8 mouse cellular contexts compared by ENCODE assay signal in the genomic region with DNA sequence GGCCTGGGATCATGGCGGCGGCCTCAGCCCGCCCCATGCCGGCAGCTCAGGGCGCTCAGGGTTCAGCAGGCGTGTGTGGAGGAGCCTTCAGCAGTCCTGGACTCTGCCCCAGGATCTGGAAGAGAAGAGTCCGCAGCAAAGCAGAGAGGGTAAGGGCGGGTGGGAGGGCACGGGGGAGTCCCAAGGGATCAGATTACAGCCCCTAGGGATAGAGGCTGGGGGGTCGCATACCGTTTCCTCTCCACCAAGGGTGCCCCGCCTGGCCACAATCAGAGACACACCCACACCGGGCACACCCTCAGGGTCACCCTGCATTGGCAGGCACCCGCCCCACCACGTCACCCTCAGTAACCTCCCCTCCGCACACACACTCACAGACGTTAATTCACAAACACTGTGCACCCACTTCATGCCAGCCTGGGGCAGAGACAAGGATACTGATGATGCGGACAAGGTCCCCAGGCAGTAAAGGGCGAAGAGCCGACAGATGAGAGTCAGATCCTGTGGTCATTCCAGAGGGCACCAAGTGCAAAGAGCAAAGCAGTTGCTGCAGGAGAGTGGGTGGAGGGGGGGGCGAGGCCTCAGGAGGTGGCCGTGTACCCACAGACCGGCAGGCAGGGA. TPM values are rescaled to one million over a fixed set of nuclear protein-coding genes. Genes with fewer than 3 reads are reported as not detected.
DNase-seq lines count a peak whose midpoint lies in the region; ATAC-seq lines count a peak whose summit lies in the region.

No protein-coding gene starts in this region.

- H3K9ac ChIP-seq in hindbrain, embryonic 16.5 days (ENCODE audit: low read depth, low read length), result no peak overlapping the region
- H3K9ac ChIP-seq in forebrain, embryonic 13.5 days, result peak overlapping the region; percentile 37; the same call in 1 of the 2 replicates
- peak overlapping the region; percentile 51; the same call in 1 of the 2 replicates for H3K9ac ChIP-seq in kidney, embryonic 14.5 days (ENCODE audit: low read depth, low read length)
- no peak overlapping the region for H3K9ac ChIP-seq in midbrain, embryonic 14.5 days (replicated peaks; ENCODE audit: low read length)

- ATAC-seq in hindbrain, embryonic 16.5 days, result no peak
- ATAC-seq in forebrain, embryonic 13.5 days, result no peak
- peak; percentile 51 for ATAC-seq in kidney, embryonic 14.5 days (ENCODE audit: low FRiP score, low TSS enrichment)
- no peak for ATAC-seq in midbrain, embryonic 14.5 days (ENCODE audit: low FRiP score, low TSS enrichment)
- ATAC-seq in frontal cortex, adult (ENCODE audit: low TSS enrichment), result no peak

- H3K27ac ChIP-seq in hindbrain, embryonic 10.5 days, result peak overlapping the region; percentile 82
- no peak overlapping the region for H3K27ac ChIP-seq in hindbrain, embryonic 16.5 days (ENCODE audit: low read depth, low read length)
- no peak overlapping the region for H3K27ac ChIP-seq in forebrain, embryonic 13.5 days
- peak overlapping the region; percentile 80 for H3K27ac ChIP-seq in kidney, embryonic 14.5 days (ENCODE audit: low read depth, low read length)
- no peak overlapping the region for H3K27ac ChIP-seq in midbrain, embryonic 14.5 days (replicated peaks; ENCODE audit: low read depth, low read length)

- 36% methylated on average over 23 of the region's 23 CpGs for WGBS in hindbrain, embryonic 10.5 days
- WGBS in hindbrain, embryonic 16.5 days, result 35% methylated on average over 23 of the region's 23 CpGs
- 43% methylated on average over 23 of the region's 23 CpGs for WGBS in forebrain, embryonic 13.5 days
- WGBS in kidney, embryonic 14.5 days, result 22% methylated on average over 23 of the region's 23 CpGs
- WGBS in midbrain, embryonic 14.5 days, result 39% methylated on average over 23 of the region's 23 CpGs

- H3K9me3 ChIP-seq in hindbrain, embryonic 10.5 days, result no peaks in the 10 kb centered on the region
- no peaks in the 10 kb centered on the region for H3K9me3 ChIP-seq in hindbrain, embryonic 16.5 days (ENCODE audit: control insufficient read depth, low read length)
- no peaks in the 10 kb centered on the region for H3K9me3 ChIP-seq in forebrain, embryonic 13.5 days (replicated peaks)
- H3K9me3 ChIP-seq in kidney, embryonic 14.5 days (ENCODE audit: control insufficient read depth, low read length), result no peaks in the 10 kb centered on the region
- no peaks in the 10 kb centered on the region for H3K9me3 ChIP-seq in midbrain, embryonic 14.5 days (ENCODE audit: control insufficient read depth, low read length)

- peaks cover 81% of the 10 kb centered on the region for H3K4me1 ChIP-seq in hindbrain, embryonic 10.5 days (replicated peaks)
- H3K4me1 ChIP-seq in hindbrain, embryonic 16.5 days (ENCODE audit: control insufficient read depth, insufficient read depth, low read depth, low read length), result peaks cover 7% of the 10 kb centered on the region
- H3K4me1 ChIP-seq in forebrain, embryonic 13.5 days, result peaks cover 63% of the 10 kb centered on the region
- H3K4me1 ChIP-seq in kidney, embryonic 14.5 days (ENCODE audit: control insufficient read depth, insufficient read depth, low read length), result peaks cover 59% of the 10 kb centered on the region
- H3K4me1 ChIP-seq in midbrain, embryonic 14.5 days (ENCODE audit: control insufficient read depth, insufficient read depth, low read length), result 0 out of 2 replicates have a peak, but pooled peaks cover 17% of the 10 kb centered on the region

- no peak overlapping the region for H3K4me2 ChIP-seq in hindbrain, embryonic 16.5 days (ENCODE audit: low read length)
- 0 out of 2 replicates have a peak overlapping the region, but pooled peaks have one; percentile 10 for H3K4me2 ChIP-seq in forebrain, embryonic 13.5 days
- peak overlapping the region; percentile 37 for H3K4me2 ChIP-seq in kidney, embryonic 14.5 days (replicated peaks; ENCODE audit: low read depth, low read length)
- 0 out of 2 replicates have a peak overlapping the region, but pooled peaks have one; percentile 5 for H3K4me2 ChIP-seq in midbrain, embryonic 14.5 days (ENCODE audit: low read length)

- no peak for DNase-seq in hindbrain, embryonic 10.5 days (ENCODE audit: low spot score)
- DNase-seq in midbrain, embryonic 14.5 days, result no peak
- DNase-seq in frontal cortex, postnatal 25 days (ENCODE audit: low spot score in 2 of 2), result no peak
- DNase-seq in thymus, postnatal 10 days (ENCODE audit: low spot score in 2 of 2), result no peak

- peaks cover 23% of the 10 kb centered on the region; the same call in 1 of the 2 replicates for H3K27me3 ChIP-seq in hindbrain, embryonic 10.5 days (ENCODE audit: insufficient read depth, poor library complexity, severe bottlenecking)
- no peaks in the 10 kb centered on the region; the same call in 1 of the 2 replicates for H3K27me3 ChIP-seq in hindbrain, embryonic 16.5 days (replicated peaks; ENCODE audit: control insufficient read depth, insufficient read depth, low read length)
- no peaks in the 10 kb centered on the region for H3K27me3 ChIP-seq in forebrain, embryonic 13.5 days
- H3K27me3 ChIP-seq in kidney, embryonic 14.5 days (ENCODE audit: control insufficient read depth, insufficient read depth, low read length), result no peaks in the 10 kb centered on the region
- H3K27me3 ChIP-seq in midbrain, embryonic 14.5 days (ENCODE audit: control insufficient read depth, insufficient read depth, low read length), result no peaks in the 10 kb centered on the region

- no peaks in the 10 kb centered on the region for H3K36me3 ChIP-seq in hindbrain, embryonic 10.5 days
- no peaks in the 10 kb centered on the region for H3K36me3 ChIP-seq in hindbrain, embryonic 16.5 days (ENCODE audit: control insufficient read depth, insufficient read depth, low read length)
- no peaks in the 10 kb centered on the region for H3K36me3 ChIP-seq in forebrain, embryonic 13.5 days (ENCODE audit: poor library complexity, severe bottlenecking)
- H3K36me3 ChIP-seq in kidney, embryonic 14.5 days (ENCODE audit: control insufficient read depth, insufficient read depth, low read length), result no peaks in the 10 kb centered on the region
- H3K36me3 ChIP-seq in midbrain, embryonic 14.5 days (ENCODE audit: control insufficient read depth, insufficient read depth, low read length), result no peaks in the 10 kb centered on the region

- H3K4me3 ChIP-seq in hindbrain, embryonic 10.5 days, result peak overlapping the region; percentile 36
- H3K4me3 ChIP-seq in hindbrain, embryonic 16.5 days (ENCODE audit: low read length), result no peak overlapping the region
- no peak overlapping the region for H3K4me3 ChIP-seq in forebrain, embryonic 13.5 days
- peak overlapping the region; percentile 24 for H3K4me3 ChIP-seq in kidney, embryonic 14.5 days (ENCODE audit: low read length)
- H3K4me3 ChIP-seq in midbrain, embryonic 14.5 days (replicated peaks; ENCODE audit: low read depth, low read length), result no peak overlapping the region

RNA-seq across cellular contexts. Expression of gene Sema3b, which starts 3.9 kb away (rescaled TPM):
- polyA plus RNA-seq in hindbrain, embryonic 10.5 days (2016; fragmentation: Nextera tagmentation; extraction: Ambion mirVana), result 3.9 and 5.2 TPM in 2 replicates
- 5.6 and 7.0 TPM in 2 replicates for polyA plus RNA-seq in hindbrain, embryonic 16.5 days (2015; fragmentation: Nextera tagmentation; extraction: Ambion mirVana)
- polyA plus RNA-seq in forebrain, embryonic 13.5 days (2015; fragmentation: Nextera tagmentation; extraction: Ambion mirVana), result 1.8 and 2.0 TPM in 2 replicates
- 6.4 and 9.5 TPM in 2 replicates for polyA plus RNA-seq in kidney, embryonic 14.5 days (2014; fragmentation: Nextera tagmentation; extraction: Ambion mirVana)
- polyA plus RNA-seq in midbrain, embryonic 14.5 days (2014; fragmentation: Nextera tagmentation; extraction: Ambion mirVana), result 1.5 and 3.2 TPM in 2 replicates

RNA-seq across cellular contexts. Expression of gene Ifrd2, which starts 17.7 kb away (rescaled TPM):
- polyA plus RNA-seq in hindbrain, embryonic 10.5 days (2016; fragmentation: Nextera tagmentation; extraction: Ambion mirVana), result 41.1 and 54.1 TPM in 2 replicates
- polyA plus RNA-seq in hindbrain, embryonic 16.5 days (2015; fragmentation: Nextera tagmentation; extraction: Ambion mirVana), result 13.5 and 16.9 TPM in 2 replicates
- polyA plus RNA-seq in forebrain, embryonic 13.5 days (2015; fragmentation: Nextera tagmentation; extraction: Ambion mirVana), result 15.4 and 20.8 TPM in 2 replicates
- polyA plus RNA-seq in kidney, embryonic 14.5 days (2014; fragmentation: Nextera tagmentation; extraction: Ambion mirVana), result 59.1 and 61.4 TPM in 2 replicates
- 14.5 and 15.7 TPM in 2 replicates for polyA plus RNA-seq in midbrain, embryonic 14.5 days (2014; fragmentation: Nextera tagmentation; extraction: Ambion mirVana)

RNA-seq across cellular contexts. Expression of gene Hyal3, which starts 24.5 kb away (rescaled TPM):
- 0.41 and 0.77 TPM in 2 replicates for polyA plus RNA-seq in hindbrain, embryonic 10.5 days (2016; fragmentation: Nextera tagmentation; extraction: Ambion mirVana)
- 2.7 and 2.9 TPM in 2 replicates for polyA plus RNA-seq in hindbrain, embryonic 16.5 days (2015; fragmentation: Nextera tagmentation; extraction: Ambion mirVana)
- 1.1 and 1.5 TPM in 2 replicates for polyA plus RNA-seq in forebrain, embryonic 13.5 days (2015; fragmentation: Nextera tagmentation; extraction: Ambion mirVana)
- 0.84 and 1.5 TPM in 2 replicates for polyA plus RNA-seq in kidney, embryonic 14.5 days (2014; fragmentation: Nextera tagmentation; extraction: Ambion mirVana)
- polyA plus RNA-seq in midbrain, embryonic 14.5 days (2014; fragmentation: Nextera tagmentation; extraction: Ambion mirVana), result 0.89 and 1.4 TPM in 2 replicates

RNA-seq across cellular contexts. Expression of gene Naa80, which starts 26.5 kb away (rescaled TPM):
- polyA plus RNA-seq in hindbrain, embryonic 10.5 days (2016; fragmentation: Nextera tagmentation; extraction: Ambion mirVana), result 19.2 and 20.8 TPM in 2 replicates
- 17.1 and 22.7 TPM in 2 replicates for polyA plus RNA-seq in hindbrain, embryonic 16.5 days (2015; fragmentation: Nextera tagmentation; extraction: Ambion mirVana)
- polyA plus RNA-seq in forebrain, embryonic 13.5 days (2015; fragmentation: Nextera tagmentation; extraction: Ambion mirVana), result 14.5 and 17.9 TPM in 2 replicates
- polyA plus RNA-seq in kidney, embryonic 14.5 days (2014; fragmentation: Nextera tagmentation; extraction: Ambion mirVana), result 16.0 and 18.4 TPM in 2 replicates
- 14.1 and 18.2 TPM in 2 replicates for polyA plus RNA-seq in midbrain, embryonic 14.5 days (2014; fragmentation: Nextera tagmentation; extraction: Ambion mirVana)

RNA-seq across cellular contexts. Expression of gene Hyal1, which starts 28.4 kb away (rescaled TPM):
- polyA plus RNA-seq in hindbrain, embryonic 10.5 days (2016; fragmentation: Nextera tagmentation; extraction: Ambion mirVana), result 6.6 and 8.4 TPM in 2 replicates
- polyA plus RNA-seq in hindbrain, embryonic 16.5 days (2015; fragmentation: Nextera tagmentation; extraction: Ambion mirVana), result 6.4 and 8.3 TPM in 2 replicates
- polyA plus RNA-seq in forebrain, embryonic 13.5 days (2015; fragmentation: Nextera tagmentation; extraction: Ambion mirVana), result 8.4 and 8.5 TPM in 2 replicates
- polyA plus RNA-seq in kidney, embryonic 14.5 days (2014; fragmentation: Nextera tagmentation; extraction: Ambion mirVana), result 6.8 and 7.3 TPM in 2 replicates
- polyA plus RNA-seq in midbrain, embryonic 14.5 days (2014; fragmentation: Nextera tagmentation; extraction: Ambion mirVana), result 3.4 and 4.9 TPM in 2 replicates

Comparison
In these comparisons a context has a peak if more than half of its experiments do, and no peak if none do; other contexts are left out.
1. H3K27ac ChIP-seq: peak in hindbrain, embryonic 10.5 days (single experiment) and kidney, embryonic 14.5 days (single experiment); none in hindbrain, embryonic 16.5 days (single experiment), forebrain, embryonic 13.5 days (single experiment) and midbrain, embryonic 14.5 days (single experiment).
2. H3K4me3 ChIP-seq: peak in hindbrain, embryonic 10.5 days (single experiment) and kidney, embryonic 14.5 days (single experiment); none in hindbrain, embryonic 16.5 days (single experiment), forebrain, embryonic 13.5 days (single experiment) and midbrain, embryonic 14.5 days (single experiment).
3. H3K9ac ChIP-seq: peak in forebrain, embryonic 13.5 days (single experiment) and kidney, embryonic 14.5 days (single experiment); none in hindbrain, embryonic 16.5 days (single experiment) and midbrain, embryonic 14.5 days (single experiment).